Mouse (Mus musculus) myocyte (in vitro differentiated cells): Measurements from ENCODE around the gene Nek9.

Experiments
- CEBPB ChIP-seq: IDR thresholded peaks from 2 replicates; pipeline ENCODE4 v1.6.1; 2011; ENCODE audit warnings: mild to moderate bottlenecking, moderate library complexity; ENCODE audit not compliant: poor library complexity, insufficient read depth, severe bottlenecking
- E2F4 ChIP-seq: IDR thresholded peaks from one replicate; pipeline ENCODE4 v1.6.1; 2011; ENCODE audit warnings: mild to moderate bottlenecking, control low read depth, moderate library complexity; ENCODE audit not compliant: insufficient read depth
- MAX ChIP-seq: IDR thresholded peaks from one replicate; pipeline ENCODE4 v1.6.1; 2011; ENCODE audit warnings: low read depth, mild to moderate bottlenecking, control low read depth
- MYOD1 ChIP-seq, 3 experiments: IDR thresholded peaks; one replicate each; pipeline ENCODE4 v1.6.1; 2011; ENCODE audit warnings: control low read depth in 2 of 3, low read depth in 2 of 3, mild to moderate bottlenecking in 2 of 3, moderate library complexity in 1 of 3; ENCODE audit not compliant: insufficient read length in 2 of 3, control insufficient read depth in 1 of 3
- MYOG ChIP-seq, 3 experiments: IDR thresholded peaks; one replicate each; pipeline ENCODE4 v1.6.1; 2011; ENCODE audit warnings: control low read depth in 2 of 3, low read depth in 2 of 3, mild to moderate bottlenecking in 2 of 3; ENCODE audit not compliant: insufficient read length in 2 of 3, control insufficient read depth in 1 of 3, insufficient read depth in 1 of 3
- POLR2A ChIP-seq: IDR thresholded peaks from one replicate; pipeline ENCODE4 v1.6.1; 2011; ENCODE audit warnings: low read depth, mild to moderate bottlenecking, control low read depth, moderate library complexity; ENCODE audit not compliant: insufficient read length
- POLR2AphosphoS2 ChIP-seq: IDR thresholded peaks from one replicate; pipeline ENCODE4 v1.6.1; 2011; ENCODE audit warnings: low read depth, control low read depth; ENCODE audit not compliant: insufficient read length
- REST ChIP-seq: IDR thresholded peaks from one replicate; pipeline ENCODE4 v1.6.1; 2011; ENCODE audit warnings: mild to moderate bottlenecking, control low read depth, moderate library complexity; ENCODE audit not compliant: insufficient read depth, insufficient read length
- TCF12 ChIP-seq: IDR thresholded peaks from one replicate; pipeline ENCODE4 v1.6.1; 2011; ENCODE audit warnings: mild to moderate bottlenecking, control low read depth; ENCODE audit not compliant: poor library complexity, insufficient read depth, severe bottlenecking
- TCF3 ChIP-seq: IDR thresholded peaks from one replicate; pipeline ENCODE4 v1.6.1; 2011; ENCODE audit warnings: low read depth, control low read depth; ENCODE audit not compliant: insufficient read length
- USF1 ChIP-seq: IDR thresholded peaks from one replicate; pipeline ENCODE4 v1.6.1; 2011; ENCODE audit warnings: low read depth, mild to moderate bottlenecking, control low read depth, moderate library complexity

GRCm38 (mm10) chr12:85256074-85256751 lies 82.9 kb downstream of the Nek9 start:
- TF ChIP-seq POLR2AphosphoS2: peak; percentile 75
- TF ChIP-seq USF1: no peak
- no peak for TF ChIP-seq TCF3
- TF ChIP-seq POLR2A: peak; percentile 78
- no peak for TF ChIP-seq E2F4
- peak in 1 of 3 experiments; percentile 65 for TF ChIP-seq MYOG (IDR thresholded peaks at IDR 0.05; ENCODE audit: control insufficient read depth in 1 of 3, insufficient read depth in 1 of 3, insufficient read length in 2 of 3, low read depth in 2 of 3)
- no peak for TF ChIP-seq MAX
- TF ChIP-seq TCF12: no peak
- peak; percentile 99 for TF ChIP-seq CEBPB
- TF ChIP-seq REST: no peak
- TF ChIP-seq MYOD1 (IDR thresholded peaks at IDR 0.05; ENCODE audit: control insufficient read depth in 1 of 3, insufficient read length in 2 of 3, low read depth in 2 of 3): peak in 2 of 3 experiments; percentile 44 to 50
